Mouse (Mus musculus) layer of hippocampus, adult 18-20 months (tissue): ENCODE measurements around the gene Trp53tg5. TPM values are rescaled to one million over a fixed set of nuclear protein-coding genes. Genes with fewer than 3 reads are reported as not detected.

ENCODE experiments used
- DNase-seq, 2 experiments: peaks; one replicate each; pipeline ENCODE4 v3.0.0; 2022; ENCODE audit warnings: low spot score in 2 of 2
- total RNA-seq, 2 experiments: library from RNA; stranded (reverse); gene quantifications; 2 replicates each; pipeline ENCODE4 v1.2.3; 2021

The Trp53tg5 gene
- total RNA-seq, 2 experiments from 2014 or later = not detected

DNA sequence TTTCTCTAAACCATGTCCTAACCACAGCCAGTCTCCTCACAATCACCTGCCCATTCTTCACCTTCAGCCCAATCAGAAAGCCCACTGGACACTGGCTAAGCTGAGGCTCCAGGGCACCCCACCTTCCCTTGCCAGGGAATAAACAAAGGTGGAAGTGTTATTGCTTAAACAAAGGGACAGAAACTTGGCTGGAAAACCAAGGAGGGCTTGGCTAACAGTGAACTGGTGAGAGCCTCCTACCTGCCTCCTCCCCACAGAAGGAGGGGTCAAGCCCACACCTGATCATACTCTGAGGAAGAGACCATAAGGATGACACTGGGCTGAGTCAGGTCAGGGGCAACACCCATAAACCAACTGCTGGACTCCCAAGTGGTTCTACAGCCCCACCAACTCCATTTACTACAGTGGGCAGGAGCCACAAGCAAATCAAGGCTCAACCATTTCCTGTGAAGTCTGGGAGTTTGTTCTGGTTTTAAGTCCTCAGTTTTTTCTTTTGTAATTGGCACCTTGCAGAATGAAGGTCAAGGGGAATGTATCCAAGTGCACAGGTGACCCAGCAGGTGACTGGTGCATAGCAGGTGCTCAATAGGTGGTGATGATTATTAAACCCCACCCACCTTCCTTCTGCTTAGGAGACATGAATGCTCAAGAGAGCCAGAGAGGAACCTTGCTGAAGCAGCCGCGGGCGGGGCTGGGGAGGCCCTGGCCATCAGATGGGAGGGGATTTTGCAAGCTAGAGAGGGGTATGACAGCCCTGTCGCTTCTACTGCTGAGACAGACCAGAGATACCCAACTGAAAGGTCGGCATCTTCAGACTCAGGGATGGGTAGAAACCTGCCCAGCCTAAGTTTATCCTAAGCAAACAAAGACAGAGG, 38.1 kb downstream of the Trp53tg5 start:
- DNase-seq = no peak

DNA sequence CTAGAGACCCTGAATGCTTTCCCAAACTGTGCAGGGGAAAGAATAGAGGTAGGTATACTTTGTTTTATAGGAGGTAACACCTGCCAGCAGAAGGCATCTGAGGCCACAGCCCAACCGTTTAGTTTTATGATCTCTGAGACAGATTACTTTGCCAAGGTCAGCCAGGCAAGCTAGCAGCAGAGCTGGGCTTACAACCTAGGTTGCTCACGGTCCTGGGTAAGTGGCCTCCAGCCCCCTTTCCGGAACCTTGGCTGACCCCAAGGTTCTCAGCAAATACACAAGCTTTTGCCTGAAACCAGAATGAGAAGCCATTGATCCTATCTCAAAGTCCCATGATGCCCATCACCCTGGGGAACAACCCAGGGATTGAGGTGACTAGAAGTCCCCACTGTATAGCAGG, 38.8 kb downstream of the Trp53tg5 start:
- DNase-seq = no peak

DNA sequence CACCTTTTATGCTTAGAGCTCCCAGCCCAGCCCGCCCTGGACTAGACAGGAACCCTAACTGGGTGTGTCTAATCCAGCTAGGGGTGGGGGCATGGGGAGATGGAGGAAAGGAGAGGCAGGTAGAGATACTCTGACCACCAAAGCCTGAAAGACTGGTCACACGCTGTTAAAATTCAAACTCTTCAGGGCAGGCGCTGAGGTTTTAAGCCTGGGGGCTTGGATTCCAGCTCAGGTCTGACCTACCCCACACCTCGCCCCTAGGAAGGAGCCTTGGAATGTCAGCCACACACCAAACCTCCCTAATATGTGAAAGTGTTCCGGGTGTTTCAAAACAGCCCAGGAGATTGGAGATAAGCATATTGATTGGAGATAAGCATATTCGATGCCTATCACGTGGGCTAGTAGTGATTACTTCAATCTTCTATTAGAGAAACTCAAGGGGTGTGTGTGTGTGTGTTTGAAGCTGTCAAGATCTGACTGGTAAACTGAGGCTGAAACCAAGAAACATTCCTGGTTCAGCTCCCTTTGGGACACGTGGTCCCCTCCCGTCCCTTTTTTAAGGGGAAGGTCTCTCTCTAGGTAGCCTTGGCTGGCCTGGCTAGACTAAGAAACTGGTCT, 40.1 kb downstream of the Trp53tg5 start:
- DNase-seq = no peak

DNA sequence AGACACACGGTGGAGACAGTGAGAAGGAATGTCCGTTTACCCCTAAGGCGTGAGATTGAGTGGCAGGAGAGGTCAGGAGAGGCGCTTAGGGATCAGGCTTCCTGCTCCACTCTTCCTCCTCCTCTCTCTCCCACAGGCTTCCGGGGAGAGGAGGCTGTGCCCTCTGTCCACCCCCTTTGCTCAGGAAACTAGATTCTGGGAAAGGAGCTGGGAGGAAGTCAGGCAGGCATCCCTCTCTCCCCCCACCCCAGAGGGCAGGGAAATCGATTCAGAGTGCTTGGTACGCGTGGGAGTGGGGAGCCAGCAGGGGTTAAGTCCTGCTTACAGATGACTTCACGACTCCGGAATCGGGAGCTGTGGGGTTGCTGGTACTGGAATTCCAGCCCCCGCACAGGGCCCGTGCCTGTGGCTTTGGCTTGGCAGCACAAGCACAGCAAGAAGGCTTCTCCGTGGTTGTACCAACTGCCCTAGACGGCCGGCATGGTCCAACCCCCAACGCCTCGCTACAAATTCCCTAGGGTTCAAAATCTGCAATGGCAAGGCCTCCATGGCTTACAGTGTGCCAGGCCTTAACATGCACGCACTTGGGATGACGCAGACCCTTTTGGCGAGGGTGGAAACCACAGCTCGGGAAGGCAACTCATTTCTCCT, 40.9 kb downstream of the Trp53tg5 start:
- DNase-seq = no peak

DNA sequence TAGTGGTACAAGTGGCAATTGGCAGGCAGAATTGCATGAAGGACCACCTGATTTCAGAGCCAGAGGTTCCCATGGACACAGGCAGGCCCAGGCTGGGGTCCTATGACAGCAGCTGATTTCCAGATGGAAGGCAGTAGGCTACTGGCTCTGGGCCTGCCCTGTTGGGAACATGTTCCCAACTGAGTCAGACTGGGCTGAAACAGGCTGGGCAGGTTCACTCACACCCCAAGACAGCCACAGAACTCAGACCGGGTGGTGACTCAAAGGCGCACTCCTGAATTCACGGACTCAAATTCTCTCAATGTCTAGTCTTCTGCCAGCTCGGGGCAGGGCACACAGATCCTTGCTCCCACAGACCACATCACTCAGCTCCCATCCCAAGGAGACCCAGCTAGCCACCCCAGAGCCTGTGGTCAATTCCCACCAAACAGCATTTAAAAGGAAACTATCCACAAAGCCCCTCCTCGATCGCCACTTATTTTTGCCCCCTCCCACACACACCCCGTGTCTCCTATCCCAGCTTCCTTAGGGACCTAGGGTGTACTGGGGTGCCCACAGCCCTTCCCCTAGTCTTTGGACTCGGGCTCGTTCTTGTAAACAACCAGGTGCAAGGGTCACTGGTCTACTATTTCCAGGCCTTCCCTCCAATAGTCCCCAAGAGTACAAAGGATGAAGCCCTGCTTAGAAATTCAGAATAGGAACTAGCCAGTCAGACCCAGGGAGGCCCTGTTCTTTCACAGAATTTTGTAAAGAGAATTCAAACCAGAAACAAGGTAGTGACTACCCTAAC, 41.7 kb downstream of the Trp53tg5 start:
- DNase-seq = no peak

DNA sequence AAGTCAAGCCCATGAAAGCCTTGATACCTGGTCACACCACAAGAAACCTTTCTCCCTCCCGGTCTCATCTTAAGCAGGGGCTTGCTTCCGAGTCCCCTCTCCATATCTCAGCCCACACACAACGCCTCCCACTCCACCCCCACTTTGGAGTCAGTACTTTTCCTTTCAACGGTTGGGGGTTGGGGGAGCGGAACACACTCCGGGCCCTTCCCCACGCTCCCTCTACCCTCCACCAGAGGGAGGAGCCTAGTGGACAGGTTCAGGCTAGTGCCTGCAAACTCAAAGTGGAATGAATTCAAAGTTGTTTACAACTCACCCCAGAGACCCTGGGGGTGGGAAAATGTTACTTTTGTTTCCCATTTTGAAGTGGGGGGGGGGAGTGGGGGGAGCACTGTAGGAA, 42.8 kb downstream of the Trp53tg5 start:
- no peak for DNase-seq

DNA sequence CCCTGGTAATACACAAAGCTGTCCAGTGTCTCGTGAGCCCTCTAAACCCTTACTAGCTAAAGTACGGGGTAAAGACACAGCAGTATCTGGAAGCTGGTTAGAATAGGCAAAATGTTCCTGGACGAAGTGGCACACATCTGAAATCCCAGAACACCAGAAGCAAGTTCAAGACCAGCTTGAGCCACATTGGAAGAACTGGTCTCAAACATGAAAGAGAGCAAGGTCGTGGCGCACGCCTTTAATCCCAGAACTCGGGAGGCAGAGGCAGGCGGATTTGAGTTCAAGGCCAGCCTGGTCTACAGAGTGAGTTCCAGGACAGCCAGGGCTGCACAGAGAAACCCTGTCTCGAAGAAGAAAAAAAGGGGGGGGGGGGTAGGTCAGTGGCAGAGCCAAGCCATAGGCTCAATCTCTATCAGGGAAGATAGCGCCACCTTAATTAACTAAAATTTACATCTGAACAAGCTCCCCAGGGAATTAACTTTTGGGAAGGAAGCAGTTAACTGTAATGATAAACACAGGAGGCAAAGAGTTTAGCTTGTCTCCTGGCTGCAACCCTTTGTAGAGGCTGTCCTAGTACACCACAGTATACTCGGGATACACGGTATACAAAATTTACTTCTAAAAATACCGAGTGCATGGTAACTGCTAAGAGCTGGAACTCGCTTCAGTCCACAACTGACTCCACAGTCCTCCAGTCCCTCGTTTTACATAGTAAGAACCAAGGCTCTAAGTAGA, 43.5 kb downstream of the Trp53tg5 start:
- DNase-seq = no peak

DNA sequence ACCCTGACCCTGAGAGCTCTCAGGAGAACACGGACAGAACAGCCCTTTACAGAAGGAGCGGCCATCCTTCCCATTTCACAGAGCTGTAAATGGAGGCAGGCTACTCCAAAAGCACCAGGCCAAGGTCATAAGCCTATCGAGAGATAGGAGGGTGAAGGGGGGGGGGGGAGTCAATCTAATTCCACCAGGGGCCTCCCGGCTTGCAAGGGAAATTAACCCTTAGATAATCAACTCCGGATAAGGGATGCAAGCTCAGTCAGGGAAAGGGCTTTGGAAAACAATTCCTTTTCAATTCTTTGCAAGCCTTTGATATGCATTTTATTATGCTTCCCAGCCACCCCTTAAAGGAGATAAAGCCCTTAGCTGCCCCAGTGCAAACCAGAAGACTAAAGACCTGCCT, 45.1 kb downstream of the Trp53tg5 start:
- no peak for DNase-seq

DNA sequence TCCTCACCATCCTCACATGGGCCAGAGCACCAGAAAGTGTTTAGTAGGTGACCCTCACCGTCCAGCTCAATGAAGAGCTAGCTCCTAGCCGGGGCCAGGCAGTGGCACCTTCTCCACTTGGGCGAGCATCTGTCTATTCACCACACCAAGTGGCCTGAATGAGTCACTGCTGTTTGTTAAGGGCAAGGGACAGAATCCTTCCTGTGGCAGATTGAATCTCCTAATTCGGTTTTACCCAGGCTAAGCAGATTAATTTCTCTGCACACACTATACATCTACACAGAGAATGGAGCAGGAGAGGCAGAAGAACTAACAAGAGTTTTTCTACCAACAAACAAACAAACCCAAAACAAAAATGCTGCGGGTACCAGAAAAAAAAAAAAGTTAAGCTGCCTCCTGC, 46.6 kb downstream of the Trp53tg5 start:
- DNase-seq = no peak

DNA sequence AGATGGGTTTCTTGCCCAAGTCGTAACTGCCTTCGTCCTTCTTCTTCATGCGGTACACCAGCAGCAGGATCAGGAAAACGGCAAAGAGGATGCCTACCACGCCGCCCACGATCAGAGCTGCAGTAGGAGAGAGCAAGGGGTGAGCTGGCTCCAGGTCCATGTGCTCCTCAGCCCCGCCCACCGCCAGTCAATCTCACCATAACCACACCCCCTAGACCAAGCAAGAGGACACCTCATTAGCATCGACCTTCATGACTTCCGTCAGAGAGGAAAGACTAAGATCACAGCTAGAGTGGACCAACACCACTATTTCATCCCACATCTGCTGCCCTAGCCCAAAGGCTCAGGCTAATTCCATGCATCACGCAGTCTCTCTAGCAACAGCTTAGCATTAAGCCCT, 47.4 kb downstream of the Trp53tg5 start:
- DNase-seq = no peak

DNA sequence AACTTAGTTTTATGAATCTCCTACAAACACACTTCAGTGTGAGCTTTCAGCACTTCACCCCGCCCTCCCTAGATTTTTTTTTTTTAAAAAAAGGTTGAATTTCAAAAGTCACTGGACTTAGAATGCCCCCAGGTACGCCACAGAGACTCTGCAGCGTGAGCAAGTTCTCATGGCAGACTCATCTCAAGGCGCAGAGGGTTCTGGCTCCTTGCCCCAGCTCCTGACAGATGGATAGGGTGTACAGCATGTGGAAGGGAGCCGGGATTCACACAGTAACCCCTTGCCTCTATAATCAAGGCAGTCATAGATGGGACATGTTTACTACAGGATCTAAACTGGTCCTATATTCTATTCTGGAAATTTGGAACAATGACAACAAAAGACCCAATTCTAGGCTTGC, 48.1 kb downstream of the Trp53tg5 start:
- peak in 1 of 2 experiments; percentile 64 for DNase-seq

DNA sequence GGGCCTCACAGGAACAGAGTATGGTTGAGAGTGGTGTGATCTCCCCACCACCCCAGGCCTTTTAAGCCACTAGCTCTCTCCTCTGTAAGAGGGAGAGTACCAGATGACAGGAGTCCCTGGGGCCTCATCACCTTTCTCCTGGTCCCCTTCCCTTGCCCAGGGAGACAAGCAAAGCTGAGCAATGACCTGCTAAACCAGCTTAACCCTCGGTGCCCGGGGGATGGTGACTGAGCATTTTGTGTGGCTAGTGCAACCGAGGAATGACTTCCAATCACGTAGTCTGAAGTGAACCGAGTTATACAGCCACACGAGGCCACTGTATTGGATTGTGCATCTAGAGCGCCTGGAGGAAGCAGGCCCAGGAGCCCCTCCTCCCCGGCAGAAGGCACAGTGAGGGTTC, 49.1 kb downstream of the Trp53tg5 start:
- no peak for DNase-seq

DNA sequence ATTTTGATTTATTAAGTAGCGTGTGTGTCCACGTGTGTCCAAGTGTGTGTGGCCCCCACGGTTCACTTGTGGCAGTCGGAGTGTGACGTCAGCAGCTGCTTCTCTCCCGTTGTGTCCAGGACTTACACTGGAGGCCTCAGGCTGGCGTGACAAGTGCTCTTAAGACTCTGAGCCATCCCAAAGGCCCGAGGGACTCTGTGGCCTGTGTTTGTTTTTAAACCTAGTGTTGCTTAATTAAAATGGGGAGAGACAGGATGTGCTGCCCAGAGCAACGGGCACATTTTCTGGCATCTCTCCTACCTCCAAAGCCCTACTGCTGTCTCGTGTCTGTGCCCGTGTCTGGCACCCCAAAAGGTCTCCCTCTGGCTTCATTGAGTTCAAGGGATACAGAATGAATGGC, 50.1 kb downstream of the Trp53tg5 start:
- DNase-seq = peak in 1 of 2 experiments; percentile 53

DNA sequence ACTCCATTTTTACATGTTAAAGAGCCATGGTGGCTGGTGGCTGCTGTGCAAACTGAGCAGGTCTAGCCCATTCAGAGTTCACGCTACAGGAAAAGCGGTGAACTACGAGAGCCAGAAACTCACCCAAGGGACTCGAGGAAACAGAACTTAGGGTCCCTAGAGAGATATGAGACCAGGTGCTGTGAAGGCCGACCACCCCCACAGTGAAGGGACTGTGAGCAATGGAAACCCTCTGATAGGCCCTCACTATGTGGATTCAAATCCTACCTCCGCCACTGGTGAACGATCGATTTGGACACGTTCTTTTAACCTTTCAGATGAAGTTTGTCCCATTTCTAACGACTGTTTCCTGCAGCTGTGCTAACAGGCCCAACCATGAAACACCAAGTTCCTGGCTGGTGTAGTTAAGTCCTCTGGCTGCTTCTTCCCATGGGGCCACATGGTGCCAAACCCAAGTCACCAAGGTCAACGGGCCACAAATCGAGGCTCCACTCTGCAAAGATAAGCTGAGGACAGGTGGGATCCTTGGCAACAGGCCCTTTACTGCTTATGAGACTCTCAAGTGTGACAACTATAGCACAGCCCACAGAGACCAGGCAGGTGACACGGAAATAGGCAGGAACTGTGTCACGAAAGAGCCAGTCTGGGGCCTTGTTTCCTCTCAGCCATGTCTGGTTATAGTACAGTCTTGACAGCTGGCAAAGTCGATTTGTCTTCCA, 50.7 kb downstream of the Trp53tg5 start:
- DNase-seq = no peak

DNA sequence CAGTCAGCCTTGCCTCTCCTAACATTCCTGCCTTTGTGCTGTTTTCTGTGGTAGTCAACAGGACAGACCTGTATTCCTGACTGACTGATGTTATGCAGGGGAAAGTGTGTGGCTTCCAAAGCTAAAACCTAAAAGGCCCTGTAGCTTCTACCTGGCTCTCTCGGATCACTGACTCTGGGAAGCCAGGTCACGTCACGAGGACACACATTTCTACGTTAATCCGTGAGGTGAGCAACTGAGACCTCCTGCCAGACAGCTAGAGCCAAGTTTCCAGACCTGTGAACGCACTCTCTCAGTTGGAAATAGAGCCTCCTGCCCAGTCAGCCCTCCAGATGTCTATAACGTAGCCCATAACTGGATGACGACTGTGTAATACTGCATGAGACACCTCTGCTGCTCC, 51.5 kb downstream of the Trp53tg5 start:
- DNase-seq = no peak

DNA sequence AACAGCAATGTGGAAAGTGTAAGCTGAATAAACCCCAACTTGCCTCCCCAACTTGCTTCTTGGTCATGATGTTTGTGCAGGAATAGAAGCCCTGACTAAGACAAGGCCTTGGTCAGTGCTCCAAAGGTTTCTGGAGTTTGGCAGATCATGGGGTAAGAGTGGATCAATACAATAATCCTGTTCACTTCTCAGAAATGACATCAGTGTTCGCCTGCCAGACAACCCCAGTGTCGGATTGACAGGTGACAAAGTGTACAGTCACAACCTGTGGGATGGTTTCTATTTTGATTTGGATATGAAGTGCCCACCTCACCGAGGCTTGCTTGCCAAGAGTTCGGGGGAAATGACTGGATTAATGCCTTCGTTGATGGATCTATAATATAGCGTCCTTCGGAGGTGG, 52.2 kb downstream of the Trp53tg5 start:
- no peak for DNase-seq
